Comparison of ENCODE assay signal across 8 mouse cellular contexts in the genomic region with DNA sequence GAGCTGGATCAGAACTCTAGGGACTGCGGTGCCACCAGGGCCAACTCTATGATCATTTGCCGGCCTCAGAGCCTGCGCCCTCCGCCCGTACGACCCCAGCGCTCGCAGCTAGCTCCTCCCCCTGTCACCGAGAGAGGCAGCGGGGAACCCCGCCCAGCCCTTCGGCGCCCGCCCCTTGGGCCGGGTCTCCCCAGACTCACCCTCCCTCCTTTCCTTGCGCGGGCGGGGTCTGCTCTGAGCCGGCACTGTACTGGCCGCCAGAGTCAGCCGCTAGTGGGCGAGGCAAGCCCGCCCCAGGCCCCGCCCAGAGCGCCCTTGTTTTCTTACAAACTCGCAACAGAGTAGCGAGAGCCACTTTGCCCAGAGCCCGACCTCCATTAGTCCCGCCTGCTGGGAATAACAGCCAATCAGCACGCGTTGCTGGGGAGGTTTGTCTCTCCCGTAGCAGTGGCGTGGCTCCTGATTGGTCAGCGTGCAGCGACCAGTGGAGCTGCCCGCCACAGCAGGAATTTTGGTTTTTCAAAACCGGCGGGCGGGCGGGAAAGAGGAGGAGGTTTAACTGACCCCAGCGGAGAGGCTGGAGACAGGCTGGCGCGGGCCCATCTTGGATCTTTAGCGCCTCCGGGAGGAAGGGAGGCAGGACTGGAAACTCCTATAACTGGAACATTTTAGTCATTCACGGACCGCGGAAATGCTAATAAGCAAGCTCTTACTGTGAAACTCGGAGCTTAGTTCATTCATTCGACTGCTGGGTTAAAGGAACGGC. TPM values are rescaled to one million over a fixed set of nuclear protein-coding genes. Genes with fewer than 3 reads are reported as not detected.
DNase-seq lines count a peak whose midpoint lies in the region; ATAC-seq and TF ChIP-seq lines count a peak whose summit lies in the region.

A gene (minus strand): TSS at position 386 of the 766 bp plus-strand sequence.

- peak within 1 kb of the TSS; percentile 80 for H3K4me3 ChIP-seq in G1E (ENCODE audit: low read depth, low read length)
- H3K4me3 ChIP-seq in forebrain, embryonic 16.5 days (replicated peaks; ENCODE audit: low read length), result peak within 1 kb of the TSS; percentile 80
- H3K4me3 ChIP-seq in layer of hippocampus, adult 2 months, result peak within 1 kb of the TSS; percentile 94
- peak within 1 kb of the TSS; percentile 61 for H3K4me3 ChIP-seq in lung, embryonic 14.5 days (ENCODE audit: low read depth, low read length)
- H3K4me3 ChIP-seq in olfactory bulb, adult 2 months (ENCODE audit: insufficient read depth, low read depth, low read length), result peak within 1 kb of the TSS; percentile 81
- peak within 1 kb of the TSS; percentile 85 for H3K4me3 ChIP-seq in thymus, adult 2 months (ENCODE audit: control insufficient read depth, insufficient read depth, low read length)

- peak; percentile 81 for ATAC-seq in G1E (ENCODE audit: extremely low read depth, insufficient number of reproducible peaks, low FRiP score, poor library complexity, severe bottlenecking)
- peak; percentile 94 for ATAC-seq in forebrain, embryonic 16.5 days
- ATAC-seq in lung, embryonic 14.5 days (ENCODE audit: insufficient read depth), result peak; percentile 97

- peak within 1 kb of the TSS; percentile 65 for H3K9ac ChIP-seq in forebrain, embryonic 16.5 days (replicated peaks; ENCODE audit: low read depth, low read length)
- peak within 1 kb of the TSS; percentile 71 for H3K9ac ChIP-seq in lung, embryonic 14.5 days

- H3K27ac ChIP-seq in forebrain, embryonic 16.5 days (ENCODE audit: low read length), result peak within 1 kb of the TSS; percentile 67
- peak within 1 kb of the TSS; percentile 95 for H3K27ac ChIP-seq in layer of hippocampus, adult 2 months
- peak within 1 kb of the TSS; percentile 91 for H3K27ac ChIP-seq in lung, embryonic 14.5 days (ENCODE audit: low read depth)
- H3K27ac ChIP-seq in olfactory bulb, adult 2 months (ENCODE audit: insufficient read depth, low read depth, low read length), result peak within 1 kb of the TSS; percentile 81
- H3K27ac ChIP-seq in thymus, adult 2 months (ENCODE audit: control insufficient read depth, insufficient read depth, low read length), result peak within 1 kb of the TSS; percentile 72

- DNase-seq in G1E (ENCODE audit: low spot score), result peak; percentile 99
- DNase-seq in cerebellum, adult 18-20 months, result peak; percentile 99 to 100
- peak; percentile 99 for DNase-seq in heart, postnatal 36 days
- DNase-seq in layer of hippocampus, adult 2 months (ENCODE audit: low spot score in 2 of 2), result peak; percentile 98 to 100
- peak; percentile 100 for DNase-seq in lung, embryonic 14.5 days
- peak; percentile 100 for DNase-seq in thymus, adult 2 months

- peaks cover 4% of the 10 kb centered on the region for H3K27me3 ChIP-seq in G1E (ENCODE audit: insufficient read depth, low read length)
- H3K27me3 ChIP-seq in forebrain, embryonic 16.5 days (replicated peaks; ENCODE audit: control insufficient read depth, insufficient read depth, low read length), result no peaks in the 10 kb centered on the region
- H3K27me3 ChIP-seq in lung, embryonic 14.5 days (ENCODE audit: insufficient read depth, low read length), result no peaks in the 10 kb centered on the region
- no peaks in the 10 kb centered on the region for H3K27me3 ChIP-seq in thymus, adult 2 months (ENCODE audit: control insufficient read depth, insufficient read depth, low read length)

- H3K4me2 ChIP-seq in forebrain, embryonic 16.5 days (ENCODE audit: low read length), result peak within 1 kb of the TSS; percentile 66
- peak within 1 kb of the TSS; percentile 75 for H3K4me2 ChIP-seq in lung, embryonic 14.5 days

- peak; percentile 67 for TF ChIP-seq POLR2A in olfactory bulb, adult 2 months (IDR thresholded peaks at IDR 0.05; ENCODE audit: insufficient read depth, low read depth, low read length)
- peak; percentile 95 for TF ChIP-seq POLR2A in thymus, adult 2 months (IDR thresholded peaks at IDR 0.05; ENCODE audit: control insufficient read depth, extremely low read depth, insufficient read depth, low read length, poor library complexity)

- peaks cover 40% of the 10 kb centered on the region for H3K4me1 ChIP-seq in G1E (ENCODE audit: insufficient read depth, low read depth, low read length)
- H3K4me1 ChIP-seq in forebrain, embryonic 16.5 days (replicated peaks; ENCODE audit: control insufficient read depth, insufficient read depth, low read length), result peaks cover 30% of the 10 kb centered on the region
- peaks cover 21% of the 10 kb centered on the region; the same call in 1 of the 2 replicates for H3K4me1 ChIP-seq in lung, embryonic 14.5 days (ENCODE audit: insufficient read depth)
- peaks cover 14% of the 10 kb centered on the region for H3K4me1 ChIP-seq in olfactory bulb, adult 2 months (ENCODE audit: control insufficient read depth, insufficient read depth, low read length)
- H3K4me1 ChIP-seq in thymus, adult 2 months (replicated peaks; ENCODE audit: control insufficient read depth, insufficient read depth, low read length), result peaks cover 17% of the 10 kb centered on the region

- no peaks in the 10 kb centered on the region for H3K9me3 ChIP-seq in G1E (replicated peaks)
- H3K9me3 ChIP-seq in forebrain, embryonic 16.5 days (ENCODE audit: control insufficient read depth, low read length), result no peaks in the 10 kb centered on the region
- H3K9me3 ChIP-seq in lung, embryonic 14.5 days (ENCODE audit: low read depth, low read length), result no peaks in the 10 kb centered on the region

- no peak for TF ChIP-seq CTCF in G1E (IDR thresholded peaks at IDR 0.05; ENCODE audit: low read depth, low read length)
- TF ChIP-seq CTCF in layer of hippocampus, adult 2 months (conservative IDR thresholded peaks at IDR 0.05), result peak; percentile 65
- TF ChIP-seq CTCF in lung, embryonic 14.5 days (IDR thresholded peaks at IDR 0.05; ENCODE audit: low read depth), result peak; percentile 45
- 0 out of 2 replicates have a peak, but pooled peaks have one; percentile 13 for TF ChIP-seq CTCF in olfactory bulb, adult 2 months (IDR thresholded peaks at IDR 0.05; ENCODE audit: insufficient read depth, low read depth, low read length)
- TF ChIP-seq CTCF in thymus, adult 2 months (IDR thresholded peaks at IDR 0.05; ENCODE audit: borderline replicate concordance, control insufficient read depth, extremely low read depth, insufficient read depth, low read length, poor library complexity), result peak; percentile 66; the same call in 1 of the 2 replicates

- H3K36me3 ChIP-seq in G1E (replicated peaks), result peaks cover 18% of the 10 kb centered on the region
- H3K36me3 ChIP-seq in forebrain, embryonic 16.5 days (ENCODE audit: control insufficient read depth, insufficient read depth), result no peaks in the 10 kb centered on the region
- no peaks in the 10 kb centered on the region for H3K36me3 ChIP-seq in lung, embryonic 14.5 days (ENCODE audit: insufficient read depth)
- H3K36me3 ChIP-seq in thymus, adult 2 months (ENCODE audit: control insufficient read depth, insufficient read depth, low read length), result no peaks in the 10 kb centered on the region

- under 1% methylated on average over 48 of the region's 51 CpGs for WGBS in forebrain, embryonic 16.5 days
- WGBS in lung, embryonic 14.5 days, result under 1% methylated on average over 51 of the region's 51 CpGs
- WGBS in olfactory bulb, adult 2 months, result under 1% methylated on average over 48 of the region's 51 CpGs
- WGBS in thymus, adult 2 months, result under 1% methylated on average over 51 of the region's 51 CpGs

- intact Hi-C loops in heart, postnatal 36 days (cut with DNase I), result loop anchor here (2.0 kb wide), 1 partner anchor 52 kb away; a partner anchor contains a TSS

RNA-seq across cellular contexts. Expression of the gene that starts here (rescaled TPM):
- total RNA-seq in G1E (2014; fragmentation: Nextera tagmentation) (15.4 and 35.8 TPM in 2 replicates), G1E (2017) (30.3 and 31.2 TPM in 2 replicates)
- 14.3 and 17.4 TPM in 2 replicates for polyA plus RNA-seq in G1E (2012)
- polyA plus RNA-seq in forebrain, embryonic 16.5 days (2015; fragmentation: Nextera tagmentation; extraction: Ambion mirVana), result 85.1 and 97.7 TPM in 2 replicates
- total RNA-seq in heart, postnatal 36 days (2021), result 10 to 100 TPM; 15.9 to 18.4 TPM
- total RNA-seq in layer of hippocampus, adult 2 months (2021), result 10 to 100 TPM; 53.7 to 54.4 TPM
- 45.3 and 48.1 TPM in 2 replicates for polyA plus RNA-seq in lung, embryonic 14.5 days (2014; fragmentation: Nextera tagmentation; extraction: Ambion mirVana)
- polyA plus RNA-seq in olfactory bulb, adult 2 months (2012; ENCODE audit: insufficient read depth, insufficient read length, low replicate concordance, missing spikeins), result not detected in 2 replicates
- 319 and 330 TPM in 2 replicates for polyA plus RNA-seq in thymus, adult 2 months (2012; rRNA removed)

Comparison
In these comparisons a context has a peak if more than half of its experiments do, and no peak if none do; other contexts are left out.
1. Peak in every context shown above with its lines: DNase-seq, ATAC-seq, H3K4me3 ChIP-seq and H3K27ac ChIP-seq.